Mouse (Mus musculus): ENCODE results near the gene Cyp26b1. TPM values are rescaled to one million over a fixed set of nuclear protein-coding genes. Genes with fewer than 3 reads are reported as not detected.
"Not testable (repeated sequence)": the region's sequence is repeated elsewhere in the genome, so short reads cannot be mapped to it uniquely, and the experiment has no call there.

Gene Cyp26b1
- total RNA-seq (2022) = 10 to 100 TPM in 1 of 4 experiments, 1 to 10 TPM in 3; 1.2 to 11.2 (median 6.3) TPM

DNA sequence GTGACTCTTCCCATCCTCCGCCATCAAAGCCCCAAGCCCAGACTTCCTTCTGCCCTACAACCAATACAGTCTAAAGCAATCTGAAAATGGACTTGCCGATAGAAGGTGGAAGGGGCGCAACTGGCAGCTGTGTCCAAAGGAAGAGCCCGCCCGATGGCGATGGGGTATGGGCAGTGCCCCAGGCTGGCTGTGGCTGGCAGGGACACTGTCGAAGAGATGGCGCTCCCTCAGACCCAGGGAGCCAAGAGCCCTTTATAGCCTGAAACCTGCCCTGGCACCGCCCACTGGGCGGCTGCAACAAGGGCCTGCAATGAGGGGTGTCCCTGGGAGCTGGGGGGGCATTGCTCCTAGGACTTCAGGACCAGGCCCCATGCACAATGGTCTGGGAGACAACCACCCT, at the start of gene Cyp26b1:
Cyp26b1 (minus strand) TSS at position 216 of the 400 bp plus-strand sequence.
- DNase-seq (ENCODE audit: low spot score in 2 of 2) = no peak

DNA sequence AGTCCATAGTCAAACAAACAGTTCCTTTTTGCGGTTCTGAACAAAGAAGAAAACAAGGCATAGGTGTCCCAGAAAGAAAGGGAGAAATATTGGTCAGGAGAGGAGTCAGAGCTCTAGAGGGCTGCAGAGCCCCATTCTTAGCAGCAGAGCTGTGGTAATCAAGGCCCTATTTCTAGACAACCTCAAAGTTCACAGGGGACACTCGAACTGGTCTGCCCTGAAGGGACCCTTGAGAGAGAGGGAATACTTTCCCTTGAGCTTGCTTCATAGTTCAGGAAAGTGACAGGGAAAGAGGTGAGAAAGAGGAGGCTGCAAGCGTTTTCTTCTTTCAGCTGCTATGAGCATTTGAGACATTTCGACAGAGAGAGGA, 47.3 kb upstream of the Cyp26b1 start:
- DNase-seq (ENCODE audit: low spot score in 2 of 2) = no peak

- no peak for DNase-seq (ENCODE audit: low spot score in 2 of 2)
Observed at GRCm38 (mm10) chr6:84640324-84641061, 46.8 kb upstream of the Cyp26b1 start.

DNA sequence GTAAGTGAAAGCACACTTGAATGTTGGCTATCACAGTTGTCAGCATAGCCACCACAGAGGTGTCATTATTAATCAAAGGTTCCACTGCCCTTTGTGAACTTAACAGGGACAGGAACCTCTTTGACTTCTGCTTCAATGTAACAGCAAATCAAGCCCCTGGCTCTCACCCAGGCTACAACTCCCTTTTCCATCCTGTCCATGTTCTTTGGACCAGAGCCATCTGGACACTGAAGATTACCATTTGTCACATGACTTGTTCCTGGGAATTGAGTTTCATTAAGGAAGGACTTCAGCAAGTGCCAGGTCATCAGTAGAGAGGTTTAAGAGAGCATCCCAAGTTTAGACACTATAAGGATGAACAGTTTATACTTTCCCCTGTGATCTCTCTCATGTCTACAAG, 44.5 kb upstream of the Cyp26b1 start:
- DNase-seq (ENCODE audit: low spot score in 2 of 2) = peak; percentile 19 to 22

GRCm38 (mm10) chr6:84631588-84631987, 37.9 kb upstream of the Cyp26b1 start:
- DNase-seq (ENCODE audit: low spot score in 2 of 2) = no peak

GRCm38 (mm10) chr6:84630276-84630675, 36.6 kb upstream of the Cyp26b1 start:
- DNase-seq (ENCODE audit: low spot score in 2 of 2) = no peak

- DNase-seq (ENCODE audit: low spot score in 2 of 2) = no peak
Observed at GRCm38 (mm10) chr6:84628831-84629230, 35.1 kb upstream of the Cyp26b1 start.

DNA sequence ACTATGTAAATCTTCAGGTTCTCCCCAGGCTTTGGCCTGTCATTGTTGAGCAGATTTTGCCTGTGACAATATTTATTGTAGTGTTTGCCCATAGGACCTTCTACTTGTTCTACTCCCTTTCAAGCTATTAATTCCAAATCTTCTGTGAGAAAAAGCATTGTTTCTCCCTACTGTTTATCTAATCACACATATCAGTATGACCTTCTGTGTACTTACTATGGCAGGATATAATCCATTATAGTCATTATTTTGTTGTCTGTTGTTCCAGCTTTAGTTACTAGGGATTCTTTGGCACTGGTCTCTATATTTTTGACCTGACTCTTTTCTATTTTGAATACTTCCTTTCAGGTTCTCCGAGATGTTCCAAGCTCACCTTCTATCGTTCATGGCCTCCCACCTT, 32.7 kb upstream of the Cyp26b1 start:
- no peak for DNase-seq (ENCODE audit: low spot score in 2 of 2)

- DNase-seq (ENCODE audit: low spot score in 2 of 2) = no peak
Observed at GRCm38 (mm10) chr6:84619166-84619565, 25.5 kb upstream of the Cyp26b1 start.

DNA sequence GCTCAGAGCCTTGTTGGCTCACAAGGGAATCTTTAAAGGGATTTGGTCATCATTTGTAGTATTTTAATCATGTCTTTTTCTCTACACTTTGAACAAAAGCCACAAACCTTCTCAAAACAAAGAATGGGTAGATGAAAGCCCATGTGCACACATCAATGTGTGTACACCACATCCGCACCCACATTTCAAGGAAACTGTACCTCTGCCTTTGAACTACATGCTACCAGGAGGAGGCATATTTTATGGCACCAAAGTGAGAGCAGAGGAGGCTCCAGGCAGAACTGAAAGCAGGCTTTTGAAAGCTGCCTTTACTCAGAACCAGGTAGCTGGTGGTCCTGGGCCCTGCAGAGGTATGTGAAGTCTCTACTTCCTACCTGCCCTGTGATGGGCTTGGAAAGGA, 23.3 kb upstream of the Cyp26b1 start:
- no peak for DNase-seq (ENCODE audit: low spot score in 2 of 2)

- DNase-seq (ENCODE audit: low spot score in 2 of 2) = no peak
Observed at GRCm38 (mm10) chr6:84616586-84616985, 22.9 kb upstream of the Cyp26b1 start.

- DNase-seq (ENCODE audit: low spot score in 2 of 2) = no peak
Observed at GRCm38 (mm10) chr6:84613561-84613960, 19.9 kb upstream of the Cyp26b1 start.

DNA sequence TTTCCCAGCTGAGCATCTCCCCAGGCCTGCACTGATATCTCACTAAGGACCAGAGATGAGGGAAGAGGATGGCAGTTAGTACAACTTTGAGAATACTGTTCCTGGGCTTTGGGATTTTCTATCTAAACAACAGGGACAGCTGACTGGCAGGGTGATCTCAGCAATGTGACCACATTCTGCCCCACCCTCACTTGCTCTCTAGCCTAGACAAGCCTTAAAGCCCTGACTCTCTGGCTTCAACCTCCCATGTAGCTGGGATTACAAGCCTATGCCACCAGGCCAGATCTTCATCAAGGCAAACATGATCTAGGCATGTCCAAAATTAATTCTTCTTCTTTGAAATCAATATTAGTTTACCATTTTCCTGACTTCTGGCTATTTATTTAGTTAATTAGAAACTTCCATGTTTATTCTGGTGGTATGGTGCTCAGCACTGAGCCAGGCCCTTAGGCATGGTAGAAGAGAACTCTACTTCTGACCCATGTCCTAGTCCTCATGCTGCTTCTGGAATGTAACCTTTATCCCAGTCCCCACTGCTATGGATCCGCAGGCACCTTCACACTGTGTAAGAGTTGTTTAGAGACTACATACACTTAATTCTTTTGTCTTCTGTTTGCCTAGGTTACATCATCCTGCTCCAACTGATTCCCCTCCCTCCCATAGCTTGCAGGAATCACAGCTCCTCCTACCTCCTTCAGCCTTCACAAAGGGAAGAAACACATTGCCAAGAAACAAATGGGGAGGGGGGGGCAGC, 7.6 kb upstream of the Cyp26b1 start:
- DNase-seq (ENCODE audit: low spot score in 2 of 2) = no peak

DNA sequence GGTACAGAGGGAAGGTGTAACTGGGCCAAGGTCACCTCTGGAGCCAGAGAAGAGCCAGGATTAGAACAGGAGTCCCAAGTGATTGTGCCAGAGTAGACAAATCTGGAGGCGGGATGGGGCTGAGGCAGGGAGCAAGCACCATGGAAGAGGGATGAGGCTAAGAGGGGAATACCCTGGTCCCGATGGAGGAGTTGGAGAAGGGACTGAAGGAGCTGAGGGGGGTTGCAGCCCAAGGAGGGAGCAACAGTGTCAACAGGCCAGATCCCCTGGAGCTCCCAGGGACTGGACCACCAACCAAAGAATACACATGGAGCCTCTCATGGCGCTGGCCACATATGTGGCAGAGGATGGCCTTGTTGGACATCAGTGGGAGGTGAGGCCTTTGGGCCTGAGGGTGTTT, 5.6 kb upstream of the Cyp26b1 start:
- DNase-seq (ENCODE audit: low spot score in 2 of 2) = not testable (repeated sequence)

- DNase-seq (ENCODE audit: low spot score in 2 of 2) = no peak
Observed at GRCm38 (mm10) chr6:84598725-84599124, 5.0 kb upstream of the Cyp26b1 start.

DNA sequence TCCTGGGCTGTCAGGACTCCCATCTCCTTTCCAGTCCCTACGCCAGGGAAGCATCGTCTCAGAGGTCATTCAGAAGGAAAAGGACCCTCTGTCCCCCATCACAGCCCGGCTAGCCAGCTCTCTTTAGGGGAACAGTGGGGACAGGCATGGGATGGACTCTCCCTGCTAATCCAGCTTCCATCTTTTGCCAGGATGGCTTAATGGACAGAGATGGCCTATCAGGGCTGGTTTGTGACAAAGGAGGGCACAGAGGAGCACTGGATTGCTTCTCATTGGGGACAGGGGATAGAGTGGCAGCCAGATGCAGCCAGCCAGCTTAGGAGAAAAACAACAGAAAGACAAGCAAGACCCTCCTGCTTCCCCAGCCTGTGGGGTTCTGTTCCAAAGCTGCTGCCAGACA, 918 bp upstream of the Cyp26b1 start:
- DNase-seq (ENCODE audit: low spot score in 2 of 2) = no peak

DNA sequence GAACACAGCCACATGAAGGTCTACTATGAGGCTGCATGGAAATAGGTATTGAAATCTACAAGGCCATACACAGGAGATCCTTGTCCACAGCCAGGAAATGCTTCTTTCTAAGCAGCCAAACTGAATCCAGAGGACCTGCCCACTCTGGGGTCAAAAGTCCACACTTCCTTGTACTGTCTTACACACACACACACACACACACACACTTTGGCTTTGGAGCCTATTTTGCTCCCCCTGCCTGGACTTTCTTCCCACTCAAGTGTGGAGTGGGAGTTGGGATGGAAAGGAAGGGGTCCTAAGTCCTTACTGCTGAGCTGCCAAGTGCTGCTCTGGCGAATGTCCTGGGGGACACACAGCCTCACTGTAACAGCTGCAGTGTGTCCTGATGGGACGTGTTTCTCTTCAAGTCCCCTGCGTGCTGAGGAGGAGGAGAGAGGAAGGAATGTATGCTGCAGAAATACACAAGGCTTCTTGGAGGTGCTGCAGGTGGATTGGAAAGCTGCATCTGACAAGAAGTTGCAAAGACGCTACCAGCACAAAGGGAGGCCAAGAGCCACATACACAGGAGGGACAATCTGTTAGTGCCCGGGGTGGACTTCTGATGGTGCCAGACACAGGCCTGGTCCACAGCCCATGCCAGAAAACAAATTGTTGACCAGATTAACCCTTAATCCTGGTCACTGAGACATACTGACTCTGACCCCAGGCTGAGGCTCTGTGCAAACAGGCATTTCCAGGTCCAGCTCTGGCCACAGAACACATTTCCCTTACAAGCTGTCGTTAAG, 2.6 kb downstream of the Cyp26b1 start:
- DNase-seq (ENCODE audit: low spot score in 2 of 2) = no peak

GRCm38 (mm10) chr6:84589742-84590686, 3.7 kb downstream of the Cyp26b1 start:
- DNase-seq (ENCODE audit: low spot score in 2 of 2) = peak; percentile 75 to 80

GRCm38 (mm10) chr6:84588895-84589652, 4.6 kb downstream of the Cyp26b1 start:
- DNase-seq (ENCODE audit: low spot score in 2 of 2) = no peak

- no peak for DNase-seq (ENCODE audit: low spot score in 2 of 2)
Observed at GRCm38 (mm10) chr6:84588221-84588894, 5.3 kb downstream of the Cyp26b1 start.
